ENCODE assay signal across 17 mouse cellular contexts in the genomic region with DNA sequence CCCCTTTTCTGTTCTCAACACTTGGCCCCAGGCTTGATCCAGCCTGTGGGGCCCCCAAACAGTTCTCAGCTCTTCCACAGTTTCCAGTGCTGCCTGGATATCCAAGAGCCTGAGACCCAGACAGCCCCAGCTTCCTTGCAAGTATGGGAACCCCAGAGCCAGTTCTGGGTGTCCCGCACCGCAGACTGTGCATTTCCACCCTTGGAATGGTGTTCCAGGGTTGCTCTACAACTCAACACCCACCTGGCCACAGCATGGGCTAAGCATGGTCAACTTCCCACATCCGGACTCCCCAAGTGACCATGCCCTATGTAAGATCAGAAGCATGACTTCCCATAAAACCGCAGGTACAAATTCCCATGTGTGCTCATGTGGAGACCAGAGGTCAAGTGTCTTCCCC. TPM values are rescaled to one million over a fixed set of nuclear protein-coding genes. Genes with fewer than 3 reads are reported as not detected.
"Had no signal": no experiment of that assay in that cellular context is flagged by ENCODE, and none has a peak within 500 bp of the region (broad histone marks: within the 10 kb centered on the region; RNA-seq: fewer than 3 reads in every experiment).

No protein-coding gene starts in this region.

RNA-seq across cellular contexts. Expression of a gene that starts 8.9 kb away (rescaled TPM):
- polyA plus RNA-seq: gonadal fat pad, adult 2 months; heart, adult 2 months; heart, embryonic 11.5 days; heart, embryonic 13.5 days; heart, embryonic 15.5 days; heart, postnatal 0 days; hindbrain, embryonic 12.5 days; hindbrain, embryonic 14.5 days; hindbrain, embryonic 16.5 days; inflammation-experienced regulatory T-cells, adult 6 months; intestine, embryonic 15.5 days; intestine, postnatal 0 days; kidney, embryonic 14.5 days; kidney, embryonic 16.5 days; limb, embryonic 10.5 days; limb, embryonic 14.5 days; liver, embryonic 12.5 days had no signal
